Mouse (Mus musculus): ENCODE measurements around the gene Olfr1281. TPM values are rescaled to one million over a fixed set of nuclear protein-coding genes. Genes with fewer than 3 reads are reported as not detected.

The Olfr1281 gene
- not detected in 2 replicates for polyA plus RNA-seq (2012; rRNA removed)

DNA sequence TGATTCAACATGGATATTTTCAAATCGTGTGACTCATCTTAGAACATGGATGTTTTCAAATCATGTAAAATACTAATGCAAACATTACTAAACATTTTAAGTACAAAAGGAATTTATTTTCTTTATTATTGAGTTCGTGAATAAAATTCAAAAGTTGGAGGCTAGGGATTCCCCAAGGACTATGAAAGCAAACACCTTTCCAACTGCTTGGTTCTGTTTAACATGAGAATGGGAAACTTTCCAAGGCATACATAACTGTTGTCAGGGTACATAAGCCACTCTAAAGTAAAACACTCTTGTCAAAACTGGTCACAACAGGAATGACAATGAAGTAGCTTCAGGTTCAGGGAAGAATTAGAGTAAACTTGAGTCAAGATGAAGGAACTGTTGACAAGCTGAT, at the start of gene Olfr1281:
Olfr1281 (plus strand) TSS at position 301 of the 400 bp plus-strand sequence.

GRCm38 (mm10) chr2:111289836-111290235, 36.5 kb upstream of the Olfr1281 start, which contains the start of gene Olfr1278:
Gene Olfr1278 (plus strand): TSS chr2:111290136.

DNA sequence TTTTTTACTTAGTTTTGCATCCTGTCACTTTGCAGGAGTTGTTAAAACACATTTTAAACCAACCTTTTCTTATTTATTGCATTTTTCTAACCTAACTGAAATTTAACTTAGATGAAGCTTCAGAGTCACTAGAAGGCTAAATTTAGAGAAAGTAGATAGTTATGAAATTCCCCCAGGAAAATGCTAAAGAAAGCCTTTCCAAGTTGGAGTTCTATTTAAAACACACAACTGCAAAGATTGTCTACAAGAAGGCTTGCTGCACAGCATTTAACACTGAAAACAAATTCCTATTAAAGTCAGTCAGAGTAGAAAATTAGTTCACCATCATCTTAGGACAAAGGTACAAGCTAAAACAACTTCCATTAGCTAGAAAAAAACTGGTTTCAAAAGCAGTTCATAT, 25.9 kb upstream of the Olfr1281 start, which contains the start of gene Olfr1279:
Olfr1279 (plus strand) TSS at position 262 of the 400 bp plus-strand sequence.

GRCm38 (mm10) chr2:111313717-111314116, 12.6 kb upstream of the Olfr1281 start, which contains the start of gene Olfr1280:
Gene Olfr1280 (plus strand): TSS chr2:111314017.

GRCm38 (mm10) chr2:111335976-111336375, 9.7 kb downstream of the Olfr1281 start, which contains the start of gene Olfr1282:
Gene Olfr1282 (minus strand): TSS chr2:111336076.

GRCm38 (mm10) chr2:111366490-111366889, 40.2 kb downstream of the Olfr1281 start, which contains the start of gene Olfr1283:
Gene Olfr1283 (plus strand): TSS chr2:111366790.

DNA sequence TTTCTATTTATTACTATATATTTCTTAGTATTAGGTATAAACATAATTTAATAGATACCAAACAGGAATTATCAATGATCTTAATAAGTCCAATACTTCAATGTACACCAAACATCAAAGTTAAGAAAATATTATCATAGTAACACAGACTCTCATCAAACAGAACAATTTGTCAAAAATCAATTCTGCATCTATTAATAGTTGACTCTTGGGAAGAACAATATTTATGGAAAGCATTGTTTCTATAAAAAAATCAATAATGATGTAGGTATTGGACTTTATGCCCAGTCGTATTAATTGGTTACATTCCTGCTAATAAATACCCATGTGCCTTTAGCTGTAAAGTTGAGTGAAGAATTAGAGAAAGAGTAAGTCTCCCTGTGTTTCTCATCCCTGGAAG, 48.9 kb downstream of the Olfr1281 start, which contains the start of gene Olfr1284:
Olfr1284 (plus strand) TSS at position 301 of the 400 bp plus-strand sequence.

Other genes with a start within 250 kb of the Olfr1281 start
- not detected in 2 replicates for gene Gm13941, start 220.5 kb upstream of the Olfr1281 start, polyA plus RNA-seq (2012; rRNA removed)
- gene Gm15130, start 173.6 kb upstream of the Olfr1281 start, polyA plus RNA-seq (2012; rRNA removed) = not detected in 2 replicates
- gene 4930430A15Rik, start 96.9 kb upstream of the Olfr1281 start, polyA plus RNA-seq (2012; rRNA removed) = not detected in 2 replicates
- gene Olfr1275, start 91.2 kb upstream of the Olfr1281 start, polyA plus RNA-seq (2012; rRNA removed) = not detected in 2 replicates
- gene Olfr1276, start 72.0 kb upstream of the Olfr1281 start, polyA plus RNA-seq (2012; rRNA removed) = not detected in 2 replicates
- not detected in 2 replicates for gene Olfr1277, start 52.4 kb upstream of the Olfr1281 start, polyA plus RNA-seq (2012; rRNA removed)
- not detected in 2 replicates for gene Olfr1278, start 36.4 kb upstream of the Olfr1281 start, polyA plus RNA-seq (2012; rRNA removed)
- not detected in 2 replicates for gene Olfr1279, start 25.9 kb upstream of the Olfr1281 start, polyA plus RNA-seq (2012; rRNA removed)
- gene Olfr1280, start 12.5 kb upstream of the Olfr1281 start, polyA plus RNA-seq (2012; rRNA removed) = not detected in 2 replicates
- not detected in 2 replicates for gene Olfr1282, start 9.6 kb downstream of the Olfr1281 start, polyA plus RNA-seq (2012; rRNA removed)
- not detected in 2 replicates for gene Olfr1283, start 40.3 kb downstream of the Olfr1281 start, polyA plus RNA-seq (2012; rRNA removed)
- gene Olfr1284, start 49.0 kb downstream of the Olfr1281 start, polyA plus RNA-seq (2012; rRNA removed) = not detected in 2 replicates
- gene Olfr1286, start 96.6 kb downstream of the Olfr1281 start, polyA plus RNA-seq (2012; rRNA removed) = not detected in 2 replicates
- not detected in 2 replicates for gene Olfr1287, start 122.6 kb downstream of the Olfr1281 start, polyA plus RNA-seq (2012; rRNA removed)
- not detected in 2 replicates for gene Olfr1288, start 147.6 kb downstream of the Olfr1281 start, polyA plus RNA-seq (2012; rRNA removed)
- gene Olfr1289, start 154.3 kb downstream of the Olfr1281 start, polyA plus RNA-seq (2012; rRNA removed) = not detected in 2 replicates
- gene Olfr1290, start 167.3 kb downstream of the Olfr1281 start, polyA plus RNA-seq (2012; rRNA removed) = not detected in 2 replicates
- not detected in 2 replicates for gene Olfr1291-ps1, start 170.7 kb downstream of the Olfr1281 start, polyA plus RNA-seq (2012; rRNA removed)
- not detected in 2 replicates for gene Olfr1293-ps, start 198.7 kb downstream of the Olfr1281 start, polyA plus RNA-seq (2012; rRNA removed)
- gene Olfr1294, start 213.8 kb downstream of the Olfr1281 start, polyA plus RNA-seq (2012; rRNA removed) = not detected in 2 replicates
- gene Olfr1295, start 243.2 kb downstream of the Olfr1281 start, polyA plus RNA-seq (2012; rRNA removed) = not detected in 2 replicates